Mouse (Mus musculus): ENCODE data around the gene Efna1. TPM values are rescaled to one million over a fixed set of nuclear protein-coding genes. Genes with fewer than 3 reads are reported as not detected.

Gene Efna1
- polyA plus RNA-seq, 1 experiment from 2014 or later: 33.0 TPM

GRCm38 (mm10) chr3:89270051-89270755 is 10.7 kb downstream of the Efna1 start, which contains the start of gene Slc50a1:
Gene Slc50a1, minus strand, starts transcription at chr3:89270570.
- WGBS (ENCODE audit: insufficient replicate concordance): 3% methylated on average over 39 of the region's 39 CpGs
- peak within 1 kb of the TSS; percentile 89 for H3K4me2 ChIP-seq

GRCm38 (mm10) chr3:89268916-89269315 is 12.0 kb downstream of the Efna1 start:
- Histone ChIP-seq H3K4me3 (ENCODE audit: low read depth, low read length) (no peak overlapping the region), H3K36me3 (ENCODE audit: control insufficient read depth, insufficient read depth, low read length) (peaks cover 4% of the 10 kb centered on the region; the same call in 1 of the 2 replicates), H3K4me1 (ENCODE audit: control insufficient read depth, insufficient read depth, low read length) (peaks cover 34% of the 10 kb centered on the region), H3K4me2 (peak overlapping the region; percentile 89), H3K27ac (ENCODE audit: low read depth, low read length) (no peak overlapping the region), H3K27me3 (ENCODE audit: control insufficient read depth, insufficient read depth, low read length) (no peaks in the 10 kb centered on the region), H3K9ac (ENCODE audit: low read depth, low read length) (no peak overlapping the region; the same call in 1 of the 2 replicates), H3K9me3 (replicated peaks; ENCODE audit: control insufficient read depth, low read length) (no peaks in the 10 kb centered on the region)
- 50% methylated on average over 8 of the region's 8 CpGs for WGBS (ENCODE audit: insufficient replicate concordance)
- no peak for ATAC-seq (replicated peaks; ENCODE audit: insufficient number of reproducible peaks, low FRiP score, low TSS enrichment)

More at GRCm38 (mm10) chr3:89270051-89270755, 10.7 kb downstream of the Efna1 start, which contains the start of gene Slc50a1:
- Histone ChIP-seq H3K4me1 (ENCODE audit: control insufficient read depth, insufficient read depth, low read length) (peaks cover 34% of the 10 kb centered on the region), H3K9ac (ENCODE audit: low read depth, low read length) (peak within 1 kb of the TSS; percentile 81), H3K27me3 (ENCODE audit: control insufficient read depth, insufficient read depth, low read length) (no peaks in the 10 kb centered on the region), H3K4me3 (ENCODE audit: low read depth, low read length) (peak within 1 kb of the TSS; percentile 67), H3K36me3 (ENCODE audit: control insufficient read depth, insufficient read depth, low read length) (peaks cover 7% of the 10 kb centered on the region; the same call in 1 of the 2 replicates), H3K27ac (ENCODE audit: low read depth, low read length) (peak within 1 kb of the TSS; percentile 75), H3K9me3 (replicated peaks; ENCODE audit: control insufficient read depth, low read length) (no peaks in the 10 kb centered on the region)
- peak; percentile 61 for ATAC-seq (replicated peaks; ENCODE audit: insufficient number of reproducible peaks, low FRiP score, low TSS enrichment)

GRCm38 (mm10) chr3:89266439-89266893 is 14.5 kb downstream of the Efna1 start:
- Histone ChIP-seq H3K9ac (ENCODE audit: low read depth, low read length) (peak overlapping the region; percentile 92), H3K4me3 (ENCODE audit: low read depth, low read length) (peak overlapping the region; percentile 86), H3K4me1 (ENCODE audit: control insufficient read depth, insufficient read depth, low read length) (peaks cover 34% of the 10 kb centered on the region), H3K27me3 (ENCODE audit: control insufficient read depth, insufficient read depth, low read length) (no peaks in the 10 kb centered on the region), H3K36me3 (ENCODE audit: control insufficient read depth, insufficient read depth, low read length) (no peaks in the 10 kb centered on the region), H3K9me3 (replicated peaks; ENCODE audit: control insufficient read depth, low read length) (no peaks in the 10 kb centered on the region), H3K4me2 (peak overlapping the region; percentile 96), H3K27ac (ENCODE audit: low read depth, low read length) (peak overlapping the region; percentile 73)
- peak; percentile 72 for ATAC-seq (replicated peaks; ENCODE audit: insufficient number of reproducible peaks, low FRiP score, low TSS enrichment)
- WGBS (ENCODE audit: insufficient replicate concordance): under 1% methylated on average over 20 of the region's 20 CpGs

GRCm38 (mm10) chr3:89262417-89262816 is 18.5 kb downstream of the Efna1 start:
- H3K4me2 ChIP-seq: no peak overlapping the region
- no peak overlapping the region for H3K9ac ChIP-seq (ENCODE audit: low read depth, low read length)
- ATAC-seq (replicated peaks; ENCODE audit: insufficient number of reproducible peaks, low FRiP score, low TSS enrichment): no peak
- WGBS (ENCODE audit: insufficient replicate concordance): 52% methylated on average over 10 of the region's 10 CpGs
- no peaks in the 10 kb centered on the region for H3K27me3 ChIP-seq (ENCODE audit: control insufficient read depth, insufficient read depth, low read length)
- no peak overlapping the region for H3K27ac ChIP-seq (ENCODE audit: low read depth, low read length)
- H3K9me3 ChIP-seq (replicated peaks; ENCODE audit: control insufficient read depth, low read length): no peaks in the 10 kb centered on the region
- no peak overlapping the region for H3K4me3 ChIP-seq (ENCODE audit: low read depth, low read length)
- no peaks in the 10 kb centered on the region for H3K36me3 ChIP-seq (ENCODE audit: control insufficient read depth, insufficient read depth, low read length)
- peaks cover 8% of the 10 kb centered on the region for H3K4me1 ChIP-seq (ENCODE audit: control insufficient read depth, insufficient read depth, low read length)

GRCm38 (mm10) chr3:89260211-89260610 is 20.7 kb downstream of the Efna1 start:
- Histone ChIP-seq H3K27ac (ENCODE audit: low read depth, low read length) (no peak overlapping the region), H3K9me3 (replicated peaks; ENCODE audit: control insufficient read depth, low read length) (no peaks in the 10 kb centered on the region), H3K4me2 (no peak overlapping the region), H3K27me3 (ENCODE audit: control insufficient read depth, insufficient read depth, low read length) (no peaks in the 10 kb centered on the region), H3K36me3 (ENCODE audit: control insufficient read depth, insufficient read depth, low read length) (no peaks in the 10 kb centered on the region), H3K4me1 (ENCODE audit: control insufficient read depth, insufficient read depth, low read length) (no peaks in the 10 kb centered on the region), H3K4me3 (ENCODE audit: low read depth, low read length) (no peak overlapping the region), H3K9ac (ENCODE audit: low read depth, low read length) (no peak overlapping the region)
- WGBS (ENCODE audit: insufficient replicate concordance): 75% methylated on average over 3 of the region's 3 CpGs
- no peak for ATAC-seq (replicated peaks; ENCODE audit: insufficient number of reproducible peaks, low FRiP score, low TSS enrichment)

- ATAC-seq (replicated peaks; ENCODE audit: insufficient number of reproducible peaks, low FRiP score, low TSS enrichment): no peak
- 47% methylated on average over 7 of the region's 7 CpGs for WGBS (ENCODE audit: insufficient replicate concordance)
- Histone ChIP-seq H3K4me1 (ENCODE audit: control insufficient read depth, insufficient read depth, low read length) (no peaks in the 10 kb centered on the region), H3K4me2 (no peak within 1 kb of the TSS), H3K4me3 (ENCODE audit: low read depth, low read length) (no peak within 1 kb of the TSS), H3K27ac (ENCODE audit: low read depth, low read length) (no peak within 1 kb of the TSS), H3K9ac (ENCODE audit: low read depth, low read length) (no peak within 1 kb of the TSS), H3K36me3 (ENCODE audit: control insufficient read depth, insufficient read depth, low read length) (no peaks in the 10 kb centered on the region), H3K9me3 (replicated peaks; ENCODE audit: control insufficient read depth, low read length) (no peaks in the 10 kb centered on the region), H3K27me3 (ENCODE audit: control insufficient read depth, insufficient read depth, low read length) (no peaks in the 10 kb centered on the region)
These were observed 21.9 kb downstream of the Efna1 start, which contains the start of gene Dpm3 for GRCm38 (mm10) chr3:89259076-89259475. Gene Dpm3, plus strand, starts transcription at chr3:89259358.

- no peaks in the 10 kb centered on the region for H3K9me3 ChIP-seq (replicated peaks; ENCODE audit: control insufficient read depth, low read length)
- no peak overlapping the region for H3K4me2 ChIP-seq
- no peak overlapping the region for H3K9ac ChIP-seq (ENCODE audit: low read depth, low read length)
- H3K4me1 ChIP-seq (ENCODE audit: control insufficient read depth, insufficient read depth, low read length): peaks cover 8% of the 10 kb centered on the region
- no peaks in the 10 kb centered on the region for H3K36me3 ChIP-seq (ENCODE audit: control insufficient read depth, insufficient read depth, low read length)
- 51% methylated on average over 5 of the region's 5 CpGs for WGBS (ENCODE audit: insufficient replicate concordance)
- no peak overlapping the region for H3K4me3 ChIP-seq (ENCODE audit: low read depth, low read length)
- H3K27ac ChIP-seq (ENCODE audit: low read depth, low read length): no peak overlapping the region
- no peak for ATAC-seq (replicated peaks; ENCODE audit: insufficient number of reproducible peaks, low FRiP score, low TSS enrichment)
- H3K27me3 ChIP-seq (ENCODE audit: control insufficient read depth, insufficient read depth, low read length): no peaks in the 10 kb centered on the region
These were observed 24.8 kb downstream of the Efna1 start for GRCm38 (mm10) chr3:89256177-89256576.

GRCm38 (mm10) chr3:89254994-89255393 is 25.9 kb downstream of the Efna1 start:
- 87% methylated on average over 5 of the region's 5 CpGs for WGBS (ENCODE audit: insufficient replicate concordance)
- ATAC-seq (replicated peaks; ENCODE audit: insufficient number of reproducible peaks, low FRiP score, low TSS enrichment): no peak
- no peak overlapping the region for H3K9ac ChIP-seq (ENCODE audit: low read depth, low read length)
- no peaks in the 10 kb centered on the region; the same call in 1 of the 2 replicates for H3K27me3 ChIP-seq (ENCODE audit: control insufficient read depth, insufficient read depth, low read length)
- peaks cover 18% of the 10 kb centered on the region for H3K4me1 ChIP-seq (ENCODE audit: control insufficient read depth, insufficient read depth, low read length)
- no peak overlapping the region for H3K4me2 ChIP-seq
- no peak overlapping the region for H3K4me3 ChIP-seq (ENCODE audit: low read depth, low read length)
- H3K27ac ChIP-seq (ENCODE audit: low read depth, low read length): no peak overlapping the region
- H3K9me3 ChIP-seq (replicated peaks; ENCODE audit: control insufficient read depth, low read length): no peaks in the 10 kb centered on the region
- no peaks in the 10 kb centered on the region for H3K36me3 ChIP-seq (ENCODE audit: control insufficient read depth, insufficient read depth, low read length)

All from heart, embryonic 11.5 days (tissue).